Mouse (Mus musculus) lung, embryonic 15.5 days (tissue): ENCODE data around the gene Pter. TPM values are rescaled to one million over a fixed set of nuclear protein-coding genes. Genes with fewer than 3 reads are reported as not detected.
A peak's percentile ranks its signal among the peaks of the same experiment; 100 is the strongest.

ENCODE experiments used
- ATAC-seq: fragments of 200-750 bp; cut with Nextera tagmentation; 2 replicates; pipeline ENCODE4 v1.8.0; 2017; ENCODE audit warnings: moderate number of reproducible peaks, borderline replicate concordance; ENCODE audit not compliant: low FRiP score, low TSS enrichment; ENCODE audit errors: extremely low read depth
- H3K27ac ChIP-seq: fragments of 300-500 bp; sonication (generic); 2 replicates; pipeline ENCODE4 v1.5.1; 2015; ENCODE audit warnings: moderate library complexity, mild to moderate bottlenecking, inconsistent platforms
- H3K27me3 ChIP-seq: fragments of 300-500 bp; sonication (generic); 2 replicates; pipeline ENCODE4 v1.6.1; 2015; ENCODE audit warnings: inconsistent platforms
- H3K36me3 ChIP-seq: fragments of 300-500 bp; sonication (generic); 2 replicates; pipeline ENCODE4 v1.6.1; 2015; ENCODE audit warnings: inconsistent platforms
- H3K4me1 ChIP-seq: fragments of 300-500 bp; sonication (generic); 2 replicates; pipeline ENCODE4 v1.6.1; 2015; ENCODE audit warnings: inconsistent platforms
- H3K4me2 ChIP-seq: fragments of 300-500 bp; sonication (generic); 2 replicates; pipeline ENCODE4 v1.6.1; 2015; ENCODE audit warnings: inconsistent platforms, mild to moderate bottlenecking, moderate library complexity
- H3K4me3 ChIP-seq: fragments of 300-500 bp; sonication (generic); 2 replicates; pipeline ENCODE4 v1.5.1; 2015; ENCODE audit warnings: mild to moderate bottlenecking, inconsistent platforms
- H3K9ac ChIP-seq: fragments of 300-500 bp; sonication (generic); 2 replicates; pipeline ENCODE4 v1.6.1; 2015; ENCODE audit warnings: inconsistent platforms
- H3K9me3 ChIP-seq: fragments of 300-500 bp; sonication (generic); 2 replicates; pipeline ENCODE4 v1.6.1; 2016; ENCODE audit warnings: inconsistent platforms
- WGBS: fragments of 180-500 bp; shearing (Covaris S2); methylation state at CpG from one replicate; pipeline ENCODE4 v1.1.7; 2015; 5-methylcytosine and 5-hydroxymethylcytosine counted together
- polyA plus RNA-seq: library from polyadenylated mRNA; unstranded; fragments of >200 nt; fragmentation: Nextera tagmentation; extraction: Ambion mirVana; gene quantifications from 2 replicates; pipeline ENCODE4 v1.2.1, GENCODE M21; 2015

Pter gene
- 17.3 and 17.5 TPM in 2 replicates for polyA plus RNA-seq

DNA sequence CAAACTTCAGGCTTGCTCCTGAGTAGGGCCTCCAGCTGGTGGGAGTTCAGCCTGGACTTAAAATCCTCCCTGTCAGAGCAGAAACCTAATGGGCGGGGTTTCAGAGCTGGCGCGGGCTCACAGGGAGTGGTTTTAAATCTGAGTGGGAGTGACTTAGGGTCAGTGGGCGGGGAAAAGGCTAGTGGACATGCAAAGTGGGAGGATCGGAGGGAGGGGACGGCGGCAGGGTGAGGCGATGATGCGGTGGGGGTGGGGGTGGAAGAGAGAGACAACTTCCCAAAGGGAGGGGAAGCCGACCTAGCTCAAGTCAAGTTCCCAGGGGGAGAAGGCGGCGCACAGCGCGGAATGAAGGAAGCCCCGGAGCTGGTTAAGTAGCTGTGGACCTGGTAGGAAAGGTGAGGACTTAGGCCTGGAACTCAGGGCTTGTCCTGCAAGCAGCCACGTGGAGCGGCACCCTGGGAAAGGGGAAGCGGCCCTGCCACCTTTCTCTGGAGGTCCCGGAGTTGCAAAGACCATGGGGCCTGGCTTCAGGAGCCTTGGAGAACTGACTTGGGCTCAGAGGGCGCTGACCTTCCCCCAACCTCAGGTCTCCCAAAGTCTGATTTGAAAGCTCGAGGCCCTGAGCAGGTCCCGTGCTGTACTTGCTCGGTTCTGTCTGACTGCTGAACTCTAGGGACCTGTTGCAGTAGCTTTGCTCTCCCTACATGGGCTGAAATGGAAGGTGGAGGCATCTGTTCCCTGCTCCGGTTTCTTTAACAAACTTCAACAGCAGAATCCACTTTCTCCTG is at the start of gene Pter:
TSS of gene Pter (plus strand) at position 238 of the 788 bp plus-strand sequence.
- H3K27me3 ChIP-seq: no peaks in the 10 kb centered on the region
- peaks cover 9% of the 10 kb centered on the region; the same call in 1 of the 2 replicates for H3K4me1 ChIP-seq
- no peaks in the 10 kb centered on the region for H3K36me3 ChIP-seq
- peak within 1 kb of the TSS; percentile 55 for H3K9ac ChIP-seq
- H3K9me3 ChIP-seq: no peaks in the 10 kb centered on the region
- peak within 1 kb of the TSS; percentile 58 for H3K27ac ChIP-seq
- peak; percentile 99 for ATAC-seq
- WGBS: 1% methylated on average over 24 of the region's 24 CpGs
- H3K4me2 ChIP-seq: peak within 1 kb of the TSS; percentile 88
- H3K4me3 ChIP-seq: peak within 1 kb of the TSS; percentile 58

DNA sequence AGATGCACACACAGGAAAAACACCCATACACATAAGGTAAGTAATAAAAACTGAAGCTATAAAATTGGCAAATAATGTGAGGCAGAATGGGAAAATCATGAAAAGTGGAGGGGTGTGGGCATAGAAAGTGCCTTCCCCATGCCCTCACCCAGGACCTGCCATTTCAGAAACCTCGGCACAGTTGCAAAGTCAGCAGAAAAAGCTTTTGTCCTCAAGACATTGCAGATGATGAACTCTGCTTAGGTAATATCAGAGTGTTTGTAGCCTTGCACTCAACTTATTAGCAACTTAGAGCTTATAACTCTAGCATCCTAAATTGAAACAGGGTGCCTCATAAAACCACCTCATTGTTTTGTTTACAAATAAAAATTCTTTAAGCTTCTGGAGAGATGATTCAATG is 49.6 kb upstream of the Pter start:
- Histone ChIP-seq H3K9ac (no peak overlapping the region), H3K27ac (no peak overlapping the region), H3K9me3 (no peaks in the 10 kb centered on the region), H3K4me3 (no peak overlapping the region), H3K36me3 (no peaks in the 10 kb centered on the region), H3K4me1 (no peaks in the 10 kb centered on the region), H3K4me2 (no peak overlapping the region), H3K27me3 (no peaks in the 10 kb centered on the region)
- 62% methylated on average over 1 of the region's 1 CpGs for WGBS
- ATAC-seq: no peak

DNA sequence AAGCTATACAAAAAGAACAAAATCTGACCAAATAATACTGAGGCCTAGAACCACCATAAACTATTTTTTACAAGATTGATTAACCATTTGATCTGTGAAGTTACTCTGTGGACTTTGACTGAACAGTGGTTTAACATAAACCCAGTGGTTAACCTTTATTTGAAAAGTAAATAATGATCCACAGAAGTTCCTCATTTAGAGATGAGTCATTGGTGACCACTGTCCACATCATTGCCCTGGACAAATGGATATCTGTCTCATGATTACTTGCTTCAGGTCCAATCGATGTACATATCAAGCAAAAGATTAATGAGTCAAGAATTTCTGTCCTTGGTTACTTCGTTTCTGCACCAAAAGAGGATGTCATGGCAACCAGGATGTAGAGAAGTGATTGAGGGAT is 44.3 kb upstream of the Pter start:
- 57% methylated on average over 2 of the region's 2 CpGs for WGBS
- no peaks in the 10 kb centered on the region for H3K9me3 ChIP-seq
- H3K36me3 ChIP-seq: no peaks in the 10 kb centered on the region
- no peak overlapping the region for H3K27ac ChIP-seq
- no peak overlapping the region for H3K9ac ChIP-seq
- H3K4me3 ChIP-seq: no peak overlapping the region
- no peaks in the 10 kb centered on the region for H3K4me1 ChIP-seq
- H3K4me2 ChIP-seq: no peak overlapping the region
- no peaks in the 10 kb centered on the region for H3K27me3 ChIP-seq
- no peak for ATAC-seq

DNA sequence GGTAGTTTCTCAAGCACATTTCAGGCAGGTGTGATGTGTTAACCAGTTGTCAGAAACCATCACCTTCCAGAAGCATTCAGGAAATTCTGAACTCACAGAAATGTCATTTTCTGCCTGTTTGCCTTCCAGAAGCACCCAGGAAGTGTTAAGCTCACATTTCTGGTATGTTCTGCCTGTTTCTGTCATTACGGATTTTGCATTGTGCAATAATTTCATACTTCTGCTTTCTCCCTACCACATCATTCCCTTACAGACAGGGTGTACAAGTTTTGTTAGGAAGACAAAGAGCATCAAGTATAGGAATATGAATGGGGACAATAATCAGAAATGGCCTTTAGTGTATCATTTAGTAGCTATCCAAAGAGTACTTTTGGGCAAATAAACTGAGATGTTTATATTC is 42.8 kb upstream of the Pter start:
- 76% methylated on average over 1 of the region's 1 CpGs for WGBS
- Histone ChIP-seq H3K36me3 (no peaks in the 10 kb centered on the region), H3K4me3 (no peak overlapping the region), H3K27me3 (no peaks in the 10 kb centered on the region), H3K9me3 (no peaks in the 10 kb centered on the region), H3K9ac (no peak overlapping the region), H3K4me1 (no peaks in the 10 kb centered on the region), H3K27ac (no peak overlapping the region), H3K4me2 (no peak overlapping the region)
- ATAC-seq: no peak

DNA sequence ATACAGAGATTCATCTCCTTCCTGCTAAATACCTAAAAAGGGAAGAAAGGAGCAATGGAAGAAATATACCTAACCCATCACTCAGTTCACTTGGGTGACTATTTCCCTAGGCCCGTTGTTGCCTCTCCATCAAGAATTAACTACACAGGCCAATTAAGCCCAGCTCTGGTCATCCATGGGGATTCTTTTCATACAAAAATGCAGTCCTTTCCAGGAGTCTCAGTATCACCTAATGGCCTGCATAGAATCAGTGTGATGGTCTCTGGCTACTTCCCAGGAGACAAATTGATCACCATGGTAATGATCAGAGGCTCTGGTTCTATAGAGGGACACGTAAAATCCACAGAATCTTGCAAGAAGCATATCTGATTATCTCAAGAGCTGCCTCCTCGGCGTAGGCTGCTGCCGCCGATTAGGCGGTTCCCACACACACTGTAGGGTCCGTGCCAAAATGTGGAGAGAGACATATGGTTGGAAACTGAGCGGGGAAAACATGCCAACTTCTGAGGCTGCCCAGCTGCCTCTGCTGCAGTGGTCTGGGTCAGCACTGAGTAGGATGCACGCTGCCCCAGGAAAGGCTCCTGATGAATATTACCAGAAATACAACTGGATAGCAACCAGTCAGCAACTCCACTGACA is 40.4 kb upstream of the Pter start:
- no peaks in the 10 kb centered on the region for H3K4me1 ChIP-seq
- no peaks in the 10 kb centered on the region for H3K36me3 ChIP-seq
- no peaks in the 10 kb centered on the region for H3K9me3 ChIP-seq
- no peak overlapping the region for H3K27ac ChIP-seq
- no peak overlapping the region for H3K4me2 ChIP-seq
- H3K27me3 ChIP-seq: no peaks in the 10 kb centered on the region
- 0 out of 2 replicates have a peak, but pooled peaks have one; percentile 42 for ATAC-seq
- H3K4me3 ChIP-seq: no peak overlapping the region
- 58% methylated on average over 10 of the region's 10 CpGs for whole genome bisulfite sequencing
- no peak overlapping the region for H3K9ac ChIP-seq

DNA sequence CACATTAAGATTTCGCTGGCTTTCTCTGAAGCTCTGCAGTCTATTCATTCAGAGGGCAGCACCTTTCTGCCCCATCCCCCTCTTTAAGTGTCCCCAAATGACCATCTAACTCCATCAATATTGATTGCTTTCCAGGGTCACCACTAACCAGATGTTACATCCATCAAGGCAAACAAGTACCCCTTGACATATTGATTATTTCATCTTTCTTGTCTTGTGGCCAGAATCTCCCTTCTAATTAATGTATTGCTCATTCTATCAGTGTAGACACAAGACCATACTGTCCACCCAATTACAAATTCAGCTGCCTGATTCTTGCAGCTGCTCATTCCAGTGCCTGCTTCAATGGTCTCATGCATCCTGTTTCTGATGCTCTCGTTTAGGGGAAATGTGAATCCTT is 36.8 kb upstream of the Pter start:
- ATAC-seq: no peak
- H3K36me3 ChIP-seq: no peaks in the 10 kb centered on the region
- no peak overlapping the region for H3K9ac ChIP-seq
- H3K9me3 ChIP-seq: no peaks in the 10 kb centered on the region
- H3K27me3 ChIP-seq: no peaks in the 10 kb centered on the region
- H3K4me3 ChIP-seq: no peak overlapping the region
- no peak overlapping the region for H3K4me2 ChIP-seq
- no peak overlapping the region for H3K27ac ChIP-seq
- WGBS: 44% methylated on average over 2 of the region's 2 CpGs
- no peaks in the 10 kb centered on the region for H3K4me1 ChIP-seq

DNA sequence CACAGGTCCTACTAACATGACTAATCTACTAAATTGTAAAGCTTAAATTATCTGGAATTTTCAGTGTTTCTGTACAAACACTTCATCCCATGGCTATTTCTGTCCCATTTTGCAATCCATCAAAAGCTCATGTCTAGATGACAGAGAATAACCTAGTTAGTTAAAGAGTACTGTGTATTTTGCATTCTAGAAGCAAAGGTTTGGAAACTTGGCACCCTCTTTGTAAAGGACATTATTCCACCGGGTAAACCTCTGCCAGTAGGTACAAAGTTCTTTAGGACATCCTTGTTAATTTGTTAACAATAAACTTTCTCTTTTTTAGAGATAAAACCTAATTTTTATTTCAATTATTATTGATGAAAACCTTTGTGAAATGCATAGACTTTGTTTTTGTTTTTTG is 18.1 kb upstream of the Pter start:
- H3K27ac ChIP-seq: no peak overlapping the region
- 78% methylated on average over 1 of the region's 1 CpGs for WGBS

DNA sequence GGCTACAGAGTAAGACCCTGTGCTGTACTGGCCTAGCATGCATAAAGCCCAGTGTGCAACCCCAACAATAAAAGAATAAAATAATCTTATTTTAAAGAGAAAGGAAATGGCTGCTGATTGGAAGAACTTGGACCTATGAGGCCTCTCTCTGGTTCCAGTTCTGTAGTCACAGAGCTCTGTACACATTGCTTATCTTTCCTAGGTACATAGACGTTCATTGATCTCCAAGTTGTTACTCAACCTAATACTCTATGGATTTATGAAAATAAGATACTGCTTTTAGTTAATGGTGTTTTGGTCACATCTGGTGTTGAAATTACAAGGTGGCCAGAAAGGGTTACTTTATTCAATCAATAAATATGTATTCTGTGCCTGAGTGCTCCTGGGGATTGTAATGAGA is 1.8 kb downstream of the Pter start:
- Histone ChIP-seq H3K4me1 (peaks cover 9% of the 10 kb centered on the region; the same call in 1 of the 2 replicates), H3K4me3 (no peak overlapping the region), H3K36me3 (no peaks in the 10 kb centered on the region), H3K4me2 (no peak overlapping the region), H3K27me3 (no peaks in the 10 kb centered on the region), H3K9ac (no peak overlapping the region), H3K27ac (no peak overlapping the region), H3K9me3 (no peaks in the 10 kb centered on the region)
- ATAC-seq: no peak
- 68% methylated on average over 1 of the region's 1 CpGs for WGBS

More for the DNA sequence above, 18.1 kb upstream of the Pter start:
- Histone ChIP-seq H3K9me3 (no peaks in the 10 kb centered on the region), H3K4me1 (no peaks in the 10 kb centered on the region), H3K9ac (no peak overlapping the region), H3K27me3 (no peaks in the 10 kb centered on the region), H3K4me2 (no peak overlapping the region), H3K4me3 (no peak overlapping the region), H3K36me3 (no peaks in the 10 kb centered on the region)
- no peak for ATAC-seq

DNA sequence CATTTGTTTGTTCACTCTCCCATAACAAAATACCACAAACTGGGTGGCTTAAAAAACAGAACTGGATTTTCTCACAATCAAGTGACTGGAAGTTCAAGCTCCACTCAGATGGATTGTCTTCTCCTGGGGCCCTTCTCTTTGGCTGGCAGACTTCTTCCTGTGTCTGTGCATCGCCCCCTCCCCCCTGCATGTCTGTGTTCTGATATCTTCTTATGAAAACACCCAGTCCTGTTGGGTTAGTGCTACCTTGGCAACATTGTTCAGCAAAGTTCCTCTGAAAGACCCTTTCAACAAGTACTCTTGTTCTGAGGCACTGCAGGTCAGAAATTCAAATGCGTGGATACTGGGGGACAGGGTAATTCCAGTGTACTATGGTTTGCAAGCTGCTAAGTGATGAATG is 6.5 kb downstream of the Pter start:
- Histone ChIP-seq H3K4me2 (no peak overlapping the region), H3K4me1 (no peaks in the 10 kb centered on the region), H3K9me3 (no peaks in the 10 kb centered on the region), H3K36me3 (no peaks in the 10 kb centered on the region), H3K27ac (no peak overlapping the region), H3K4me3 (no peak overlapping the region), H3K9ac (no peak overlapping the region), H3K27me3 (no peaks in the 10 kb centered on the region)
- ATAC-seq: no peak
- 70% methylated on average over 2 of the region's 2 CpGs for WGBS

DNA sequence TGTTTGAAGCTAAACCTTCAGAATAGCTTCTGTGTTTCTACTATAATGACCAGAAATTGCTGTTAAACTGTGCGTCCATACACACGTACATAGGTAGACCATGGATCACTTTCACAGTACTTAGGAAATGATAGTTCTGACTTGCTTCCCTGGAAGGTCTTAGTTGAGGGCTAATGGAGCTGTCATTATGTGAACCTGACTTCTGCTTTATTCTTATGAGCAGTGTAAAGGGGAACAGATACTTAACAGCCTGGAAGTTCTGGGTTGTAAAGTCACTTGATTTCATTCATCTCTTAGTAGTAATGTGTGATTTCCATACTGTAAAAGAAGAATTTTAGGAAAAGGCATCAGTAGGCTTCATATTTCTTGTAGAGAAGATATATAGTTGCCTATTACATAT is 10.1 kb downstream of the Pter start:
- no peak for ATAC-seq
- no peak overlapping the region for H3K9ac ChIP-seq
- H3K36me3 ChIP-seq: no peaks in the 10 kb centered on the region
- 89% methylated on average over 2 of the region's 2 CpGs for WGBS
- H3K9me3 ChIP-seq: no peaks in the 10 kb centered on the region
- H3K4me1 ChIP-seq: no peaks in the 10 kb centered on the region
- no peak overlapping the region for H3K4me2 ChIP-seq
- no peaks in the 10 kb centered on the region for H3K27me3 ChIP-seq
- no peak overlapping the region for H3K4me3 ChIP-seq
- no peak overlapping the region for H3K27ac ChIP-seq

DNA sequence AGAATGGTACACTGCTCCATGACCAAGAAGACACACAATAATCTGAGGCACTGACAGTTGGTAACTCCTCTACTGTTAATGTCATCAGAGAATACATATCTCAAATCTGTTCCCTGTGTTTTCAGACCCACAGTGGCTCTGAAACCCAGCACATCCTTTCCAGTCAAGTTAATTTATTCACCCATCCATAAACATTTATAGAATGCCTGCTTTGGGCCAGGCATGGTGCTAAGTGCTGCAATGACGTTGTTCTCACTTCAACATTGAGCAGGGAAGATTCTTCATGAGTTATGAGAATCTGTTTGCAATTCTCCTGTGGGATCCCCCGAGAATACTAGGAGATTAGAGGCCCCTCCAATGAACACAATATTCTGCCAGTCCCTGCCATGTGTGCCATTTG is 11.4 kb downstream of the Pter start:
- Histone ChIP-seq H3K27ac (no peak overlapping the region), H3K9me3 (no peaks in the 10 kb centered on the region), H3K4me3 (no peak overlapping the region), H3K36me3 (no peaks in the 10 kb centered on the region), H3K27me3 (no peaks in the 10 kb centered on the region), H3K4me1 (no peaks in the 10 kb centered on the region), H3K4me2 (no peak overlapping the region), H3K9ac (no peak overlapping the region)
- WGBS: 48% methylated on average over 2 of the region's 2 CpGs
- no peak for ATAC-seq

DNA sequence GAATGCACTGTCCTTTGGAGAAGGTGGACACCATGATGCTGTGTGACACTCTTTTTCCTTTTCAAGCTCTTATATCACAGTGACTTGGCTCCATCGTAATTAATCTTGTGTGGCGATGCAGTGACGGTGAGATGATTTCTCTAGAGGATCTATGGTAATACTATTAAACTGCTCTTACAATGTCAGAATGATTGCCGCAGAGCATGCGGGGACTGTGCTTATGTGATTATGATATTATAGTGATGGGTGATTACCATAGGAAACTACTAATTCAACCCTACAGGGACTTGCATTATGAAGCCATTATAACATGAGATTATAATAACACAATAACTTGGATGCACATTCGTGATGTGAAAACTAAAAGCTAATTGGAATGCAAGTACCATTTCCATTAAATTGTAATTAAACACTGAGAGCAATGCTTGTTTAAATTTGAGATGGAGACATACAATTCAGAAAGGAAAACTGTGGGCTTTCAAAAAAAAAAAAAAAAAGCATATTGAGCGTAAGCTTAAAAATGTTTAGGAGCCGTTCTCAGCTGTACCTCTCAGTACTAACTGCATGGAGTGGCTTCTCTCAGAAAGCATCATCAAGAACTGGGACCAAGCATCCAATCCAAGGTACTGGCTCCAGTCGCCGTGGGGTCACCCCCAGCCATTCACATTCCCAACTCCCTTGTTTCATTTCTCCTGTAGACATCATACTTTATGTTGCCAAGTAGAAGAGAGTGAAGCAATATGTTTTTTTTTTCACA is 13.8 kb downstream of the Pter start:
- WGBS: 91% methylated on average over 10 of the region's 10 CpGs
- no peaks in the 10 kb centered on the region for H3K27me3 ChIP-seq
- H3K27ac ChIP-seq: no peak overlapping the region
- H3K9ac ChIP-seq: no peak overlapping the region
- ATAC-seq: no peak
- no peaks in the 10 kb centered on the region for H3K4me1 ChIP-seq
- no peak overlapping the region for H3K4me3 ChIP-seq
- H3K36me3 ChIP-seq: no peaks in the 10 kb centered on the region
- H3K4me2 ChIP-seq: no peak overlapping the region
- H3K9me3 ChIP-seq: no peaks in the 10 kb centered on the region
